Mouse (Mus musculus) liver, postnatal 0 days (tissue): ENCODE results near the gene Hopx. TPM values are rescaled to one million over a fixed set of nuclear protein-coding genes. Genes with fewer than 3 reads are reported as not detected.
"Not testable (repeated sequence)": the region's sequence is repeated elsewhere in the genome, so short reads cannot be mapped to it uniquely, and the experiment has no call there.

Experiments used
- ATAC-seq: fragments of 200-750 bp; cut with Nextera tagmentation; 2 replicates; pipeline ENCODE4 v1.8.0; 2017; ENCODE audit warnings: mild to moderate bottlenecking, moderate library complexity
- DNase-seq: peaks from one replicate; pipeline ENCODE4 v3.0.0-alpha.2; 2016
- H3K27ac ChIP-seq: fragments of 300-500 bp; sonication (generic); 2 replicates; pipeline ENCODE4 v1.5.1; 2014; ENCODE audit warnings: antibody characterized with exemption, moderate library complexity, mild to moderate bottlenecking, low read depth
- H3K27me3 ChIP-seq: fragments of 300-500 bp; sonication (generic); 2 replicates; pipeline ENCODE4 v1.6.1; 2014; ENCODE audit warnings: low read length, control low read depth, mixed read lengths; ENCODE audit not compliant: insufficient read depth
- H3K36me3 ChIP-seq: fragments of 300-500 bp; sonication (generic); replicated peaks from 2 replicates; pipeline ENCODE4 v1.6.1; 2014; ENCODE audit warnings: mild to moderate bottlenecking, control low read depth, low read length, moderate library complexity, mixed read lengths; ENCODE audit not compliant: insufficient read depth
- H3K4me1 ChIP-seq: fragments of 300-500 bp; sonication (generic); 2 replicates; pipeline ENCODE4 v1.6.1; 2014; ENCODE audit warnings: antibody characterized with exemption, mild to moderate bottlenecking, control low read depth; ENCODE audit not compliant: insufficient read depth
- H3K4me2 ChIP-seq: fragments of 300-500 bp; sonication (generic); 2 replicates; pipeline ENCODE4 v1.6.1; 2014; ENCODE audit warnings: low read depth, mild to moderate bottlenecking, low read length, moderate library complexity, mixed read lengths
- H3K4me3 ChIP-seq: fragments of 300-500 bp; sonication (generic); 2 replicates; pipeline ENCODE4 v1.5.1; 2014; ENCODE audit warnings: low read depth, low read length
- H3K9ac ChIP-seq: fragments of 300-500 bp; sonication (generic); replicated peaks from 2 replicates; pipeline ENCODE4 v1.6.1; 2014; ENCODE audit warnings: mild to moderate bottlenecking, moderate library complexity
- H3K9me3 ChIP-seq: fragments of 300-500 bp; sonication (generic); 2 replicates; pipeline ENCODE4 v1.6.1; 2016; ENCODE audit warnings: mild to moderate bottlenecking, control low read depth, low read length, mixed read lengths
- CTCF ChIP-seq: sonication (generic); IDR thresholded peaks from 2 replicates; pipeline ENCODE4 v1.5.1; 2016; ENCODE audit warnings: antibody characterized with exemption, low read depth
- EP300 ChIP-seq: IDR thresholded peaks from 2 replicates; pipeline ENCODE4 v1.6.1; 2016; ENCODE audit warnings: antibody characterized with exemption, low read depth, mild to moderate bottlenecking
- WGBS: fragments of 180-500 bp; shearing (Covaris S2); extraction: QIAGEN DNeasy Blood & Tissue Kit; methylation state at CpG from one replicate; pipeline ENCODE4 v1.1.7; 2014; ENCODE audit not compliant: insufficient replicate concordance; 5-methylcytosine and 5-hydroxymethylcytosine counted together
- polyA plus RNA-seq: library from polyadenylated mRNA; unstranded; fragments of >200 nt; fragmentation: Nextera tagmentation; extraction: Ambion mirVana; gene quantifications from 2 replicates; pipeline ENCODE4 v1.2.1, GENCODE M21; 2015

The Hopx gene
- polyA plus RNA-seq, 1 experiment from 2014 or later = 0.95 TPM

GRCm38 (mm10) chr5:77099317-77099996 lies 15.5 kb downstream of the Hopx start:
- H3K27ac ChIP-seq = no peak overlapping the region

GRCm38 (mm10) chr5:77098874-77099273 lies 16.0 kb downstream of the Hopx start:
- ATAC-seq (no peak), DNase-seq (no peak)
- Histone ChIP-seq H3K4me3 (no peak overlapping the region), H3K36me3 (no peaks in the 10 kb centered on the region), H3K9ac (no peak overlapping the region), H3K9me3 (no peaks in the 10 kb centered on the region), H3K4me1 (peaks cover 32% of the 10 kb centered on the region), H3K27ac (no peak overlapping the region), H3K27me3 (no peaks in the 10 kb centered on the region), H3K4me2 (no peak overlapping the region)
- TF ChIP-seq EP300 = no peak
- TF ChIP-seq CTCF = no peak
- 65% methylated on average over 3 of the region's 3 CpGs for WGBS

More at GRCm38 (mm10) chr5:77099317-77099996, 15.5 kb downstream of the Hopx start:
- Histone ChIP-seq H3K36me3 (no peaks in the 10 kb centered on the region), H3K4me2 (no peak overlapping the region), H3K4me3 (no peak overlapping the region), H3K9ac (no peak overlapping the region), H3K9me3 (no peaks in the 10 kb centered on the region), H3K4me1 (peaks cover 29% of the 10 kb centered on the region), H3K27me3 (no peaks in the 10 kb centered on the region)
- ATAC-seq (peak; percentile 38), DNase-seq (no peak)
- 31% methylated on average over 11 of the region's 11 CpGs for WGBS
- no peak for TF ChIP-seq CTCF
- TF ChIP-seq EP300 = 0 out of 2 replicates have a peak, but pooled peaks have one; percentile 10

DNA sequence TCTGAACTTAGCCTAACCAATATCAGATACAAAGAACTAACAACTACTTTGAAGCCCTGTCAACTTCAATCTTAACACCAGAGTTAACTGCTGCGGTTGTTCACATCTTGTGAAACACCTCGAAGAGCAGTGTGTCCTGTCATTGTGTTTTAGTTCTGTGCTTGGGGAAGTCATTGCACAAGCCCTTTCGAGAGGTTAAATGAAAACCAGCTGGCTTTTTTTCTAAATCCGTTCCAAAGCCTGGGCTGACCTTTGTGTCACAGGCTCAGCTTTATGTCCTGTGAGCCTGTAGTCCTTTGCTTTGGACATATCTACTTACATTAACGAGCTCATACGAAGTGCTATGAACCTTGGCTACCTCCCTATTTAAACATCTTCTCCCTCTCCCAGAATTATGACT lies 17.2 kb downstream of the Hopx start:
- peaks cover 39% of the 10 kb centered on the region for H3K4me1 ChIP-seq
- H3K4me2 ChIP-seq = no peak overlapping the region
- DNase-seq = no peak
- TF ChIP-seq EP300 (no peak), CTCF (no peak)
- H3K36me3 ChIP-seq = no peaks in the 10 kb centered on the region
- H3K9ac ChIP-seq = no peak overlapping the region
- no peaks in the 10 kb centered on the region for H3K27me3 ChIP-seq
- H3K27ac ChIP-seq = peak overlapping the region; percentile 0; the same call in 1 of the 2 replicates
- 32% methylated on average over 6 of the region's 6 CpGs for WGBS
- H3K9me3 ChIP-seq = no peaks in the 10 kb centered on the region
- ATAC-seq = peak; percentile 40
- no peak overlapping the region for H3K4me3 ChIP-seq

DNA sequence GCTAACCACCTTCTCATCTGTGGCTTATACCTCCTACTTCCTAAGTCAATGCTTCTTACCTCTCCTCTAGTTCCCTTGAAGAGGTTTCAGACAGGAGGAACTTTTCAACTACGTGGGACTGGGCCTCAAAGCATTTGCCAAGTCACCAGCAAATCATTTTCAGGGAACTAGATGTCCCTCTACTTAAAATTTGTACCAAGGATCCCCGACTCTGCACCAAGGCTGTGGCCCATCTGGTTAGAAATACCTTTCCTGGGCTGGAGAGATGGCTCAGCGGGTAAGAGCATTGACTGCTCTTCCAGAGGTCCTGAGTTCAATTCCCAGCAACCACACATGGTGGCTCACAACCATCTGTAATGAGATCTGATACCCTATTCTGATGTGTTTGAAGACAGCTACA lies 18.7 kb downstream of the Hopx start:
- not testable (repeated sequence) for H3K9ac ChIP-seq, H3K36me3 ChIP-seq, H3K9me3 ChIP-seq, H3K27me3 ChIP-seq, DNase-seq, H3K4me2 ChIP-seq, H3K27ac ChIP-seq, H3K4me3 ChIP-seq, ATAC-seq
- H3K4me1 ChIP-seq = peaks cover 41% of the 10 kb centered on the region
- WGBS = 72% methylated on average over 3 of the region's 3 CpGs

DNA sequence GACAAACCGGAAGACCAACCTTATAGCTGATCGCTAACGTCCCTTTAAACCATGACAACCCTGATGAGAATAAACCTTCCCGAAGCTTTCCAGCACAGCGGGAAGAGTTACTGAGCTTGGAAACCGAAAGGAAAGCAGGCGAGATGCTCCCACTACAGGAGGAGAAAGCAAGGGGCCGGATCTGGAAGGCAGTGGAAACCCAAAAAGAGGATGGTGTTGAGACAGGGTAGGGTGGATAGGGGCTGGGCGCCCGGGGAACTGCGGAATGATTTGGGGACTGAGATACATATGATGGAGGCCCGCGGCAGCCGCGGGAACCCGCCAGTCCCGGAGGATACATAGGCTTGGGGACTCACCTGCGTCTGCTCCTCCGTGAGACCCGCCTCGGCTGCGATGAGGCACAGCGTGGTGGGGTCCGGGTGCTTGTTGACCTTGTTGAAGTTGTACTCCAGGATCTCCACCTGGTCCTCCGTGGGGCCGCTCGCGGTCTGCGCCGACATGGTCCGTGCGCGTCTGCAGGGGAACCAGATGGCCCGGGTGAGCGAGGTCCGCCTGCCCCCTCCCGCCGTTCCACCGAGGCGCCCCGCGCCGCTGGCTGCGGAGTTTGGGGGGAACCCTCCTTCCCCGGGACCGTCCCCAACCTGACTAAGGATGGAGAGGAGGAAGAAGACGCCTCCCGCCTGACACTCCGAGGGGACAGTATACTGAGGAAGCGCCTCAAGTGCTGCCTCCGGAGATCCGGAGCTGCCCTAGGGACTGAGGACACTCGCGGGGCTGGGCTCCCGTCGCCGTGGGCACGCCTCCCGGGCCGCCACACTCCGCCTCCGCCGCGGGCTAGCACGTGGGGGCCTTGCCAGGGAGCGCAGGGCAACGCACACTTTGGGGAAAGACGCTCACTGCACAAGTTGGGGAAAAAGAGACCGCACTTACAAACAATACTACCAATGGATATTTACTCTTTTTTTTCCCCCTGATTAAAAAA lies 20.1 kb downstream of the Hopx start:
- Histone ChIP-seq H3K27ac (0 out of 2 replicates have a peak overlapping the region, but pooled peaks have one; percentile 16), H3K36me3 (no peaks in the 10 kb centered on the region), H3K4me1 (peaks cover 38% of the 10 kb centered on the region), H3K9ac (peak overlapping the region; percentile 74), H3K27me3 (no peaks in the 10 kb centered on the region), H3K4me2 (peak overlapping the region; percentile 95), H3K4me3 (peak overlapping the region; percentile 77), H3K9me3 (no peaks in the 10 kb centered on the region)
- DNase-seq = peak; percentile 85
- TF ChIP-seq CTCF (no peak), EP300 (no peak)
- peak; percentile 86 for ATAC-seq
- WGBS = under 1% methylated on average over 67 of the region's 69 CpGs

DNA sequence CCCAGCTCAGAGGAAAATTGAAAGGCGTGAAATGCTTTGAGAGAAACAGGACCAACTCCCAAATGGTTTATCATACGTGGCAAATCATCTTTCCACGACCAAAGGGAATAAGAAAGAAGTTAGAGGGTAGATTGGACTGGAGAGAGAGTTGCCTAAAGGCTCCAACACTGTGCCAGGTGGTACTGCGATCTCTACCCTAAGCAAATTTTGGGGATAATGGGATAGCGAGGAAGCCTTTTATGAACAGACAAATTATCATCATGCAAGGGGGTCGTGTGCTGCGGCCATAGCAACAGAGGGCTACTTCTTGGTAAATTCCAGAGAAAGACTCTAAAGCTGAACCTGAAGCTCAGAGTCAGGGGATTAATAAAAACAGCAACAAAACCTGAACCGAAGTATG lies 21.0 kb downstream of the Hopx start:
- TF ChIP-seq EP300 = no peak
- TF ChIP-seq CTCF = no peak
- H3K4me2 ChIP-seq = peak overlapping the region; percentile 95
- ATAC-seq (no peak), DNase-seq (no peak)
- H3K9ac ChIP-seq = peak overlapping the region; percentile 46
- H3K4me1 ChIP-seq = peaks cover 31% of the 10 kb centered on the region
- H3K9me3 ChIP-seq = no peaks in the 10 kb centered on the region
- 0 out of 2 replicates have a peak overlapping the region, but pooled peaks have one; percentile 16 for H3K27ac ChIP-seq
- H3K36me3 ChIP-seq = no peaks in the 10 kb centered on the region
- no peaks in the 10 kb centered on the region for H3K27me3 ChIP-seq
- peak overlapping the region; percentile 77 for H3K4me3 ChIP-seq
- whole genome bisulfite sequencing = 53% methylated on average over 8 of the region's 8 CpGs
